Comparison of ENCODE assay signal across 8 mouse cellular contexts in genomic region chr10:5194081-5194670, GRCm38 (mm10).
DNase-seq lines count a peak whose midpoint lies in the region; ATAC-seq and TF ChIP-seq lines count a peak whose summit lies in the region.

No protein-coding gene starts in this region.

- H3K36me3 ChIP-seq in heart, embryonic 13.5 days = peaks cover 27% of the 10 kb centered on the region
- H3K36me3 ChIP-seq in hindbrain, embryonic 10.5 days = no peaks in the 10 kb centered on the region
- H3K36me3 ChIP-seq in liver, embryonic 13.5 days = 0 out of 2 replicates have a peak, but pooled peaks cover 4% of the 10 kb centered on the region
- no peaks in the 10 kb centered on the region; the same call in 1 of the 2 replicates for H3K36me3 ChIP-seq in stomach, postnatal 0 days (ENCODE audit: control insufficient read depth, insufficient read depth, low read length)

- intact Hi-C loops in heart, postnatal 14 days (cut with DNase I) = no loop called here

- H3K9ac ChIP-seq in heart, embryonic 13.5 days = peak overlapping the region; percentile 79
- H3K9ac ChIP-seq in liver, embryonic 13.5 days = peak overlapping the region; percentile 67
- peak overlapping the region; percentile 49 for H3K9ac ChIP-seq in stomach, postnatal 0 days (ENCODE audit: low read length)

- H3K9me3 ChIP-seq in heart, embryonic 13.5 days = peaks cover 3% of the 10 kb centered on the region; the same call in 1 of the 2 replicates
- H3K9me3 ChIP-seq in hindbrain, embryonic 10.5 days = no peaks in the 10 kb centered on the region
- H3K9me3 ChIP-seq in liver, embryonic 13.5 days (replicated peaks) = no peaks in the 10 kb centered on the region
- no peaks in the 10 kb centered on the region for H3K9me3 ChIP-seq in stomach, postnatal 0 days (ENCODE audit: control insufficient read depth, low read length)

- H3K27ac ChIP-seq in heart, embryonic 13.5 days (replicated peaks) = peak overlapping the region; percentile 88
- H3K27ac ChIP-seq in hindbrain, embryonic 10.5 days = peak overlapping the region; percentile 83
- peak overlapping the region; percentile 84 for H3K27ac ChIP-seq in liver, embryonic 13.5 days
- peak overlapping the region; percentile 75 for H3K27ac ChIP-seq in stomach, postnatal 0 days (replicated peaks)

- DNase-seq in heart, postnatal 14 days = no peak
- peak; percentile 78 for DNase-seq in MN1 (ENCODE audit: low spot score)
- DNase-seq in hindbrain, embryonic 10.5 days (ENCODE audit: low spot score) = no peak
- DNase-seq in liver, embryonic 13.5 days = no peak
- DNase-seq in stomach, postnatal 0 days (ENCODE audit: low spot score) = no peak
- no peak for DNase-seq in thymus, postnatal 0 days (ENCODE audit: low spot score)
- no peak for DNase-seq in urinary bladder, adult 18-20 months (ENCODE audit: low spot score in 2 of 2)

- TF ChIP-seq EP300 in stomach, postnatal 0 days (optimal IDR thresholded peaks at IDR 0.05) = no peak

- H3K27me3 ChIP-seq in heart, embryonic 13.5 days (replicated peaks) = no peaks in the 10 kb centered on the region
- no peaks in the 10 kb centered on the region for H3K27me3 ChIP-seq in hindbrain, embryonic 10.5 days (ENCODE audit: insufficient read depth, poor library complexity, severe bottlenecking)
- no peaks in the 10 kb centered on the region for H3K27me3 ChIP-seq in liver, embryonic 13.5 days
- H3K27me3 ChIP-seq in stomach, postnatal 0 days (ENCODE audit: control insufficient read depth, insufficient read depth, low read length) = no peaks in the 10 kb centered on the region

- H3K4me2 ChIP-seq in heart, embryonic 13.5 days = peak overlapping the region; percentile 80
- H3K4me2 ChIP-seq in liver, embryonic 13.5 days = peak overlapping the region; percentile 68
- peak overlapping the region; percentile 60 for H3K4me2 ChIP-seq in stomach, postnatal 0 days (replicated peaks; ENCODE audit: low read depth)

- WGBS in heart, embryonic 13.5 days = 2% methylated on average over 13 of the region's 13 CpGs
- WGBS in hindbrain, embryonic 10.5 days = 3% methylated on average over 13 of the region's 13 CpGs
- WGBS in liver, embryonic 13.5 days (ENCODE audit: insufficient replicate concordance) = under 1% methylated on average over 13 of the region's 13 CpGs
- WGBS in stomach, postnatal 0 days = 5% methylated on average over 13 of the region's 13 CpGs

- peaks cover 11% of the 10 kb centered on the region for H3K4me1 ChIP-seq in heart, embryonic 13.5 days
- peaks cover 9% of the 10 kb centered on the region; the same call in 1 of the 2 replicates for H3K4me1 ChIP-seq in hindbrain, embryonic 10.5 days (replicated peaks)
- H3K4me1 ChIP-seq in liver, embryonic 13.5 days (replicated peaks) = peaks cover 24% of the 10 kb centered on the region
- H3K4me1 ChIP-seq in stomach, postnatal 0 days (replicated peaks; ENCODE audit: control insufficient read depth, insufficient read depth) = no peaks in the 10 kb centered on the region; the same call in 1 of the 2 replicates

- ATAC-seq in heart, embryonic 13.5 days (ENCODE audit: extremely low read depth, insufficient number of reproducible peaks, low FRiP score, low TSS enrichment) = peak; percentile 35; the same call in 1 of the 2 replicates
- ATAC-seq in liver, embryonic 13.5 days (ENCODE audit: low read depth) = peak; percentile 87
- ATAC-seq in stomach, postnatal 0 days (ENCODE audit: low FRiP score, low TSS enrichment) = peak; percentile 68

- TF ChIP-seq CTCF in stomach, postnatal 0 days (IDR thresholded peaks at IDR 0.05; ENCODE audit: low read depth) = no peak

- H3K4me3 ChIP-seq in heart, embryonic 13.5 days = peak overlapping the region; percentile 60
- H3K4me3 ChIP-seq in hindbrain, embryonic 10.5 days = peak overlapping the region; percentile 57
- peak overlapping the region; percentile 66 for H3K4me3 ChIP-seq in liver, embryonic 13.5 days (replicated peaks)
- H3K4me3 ChIP-seq in stomach, postnatal 0 days (ENCODE audit: low read depth, low read length) = peak overlapping the region; percentile 31; the same call in 1 of the 2 replicates

Comparison
In these comparisons a context has a peak if more than half of its experiments do, and no peak if none do; other contexts are left out.
1. ATAC-seq: peak in every context shown above with its lines; median percentile 87 in liver, embryonic 13.5 days; 68 in stomach, postnatal 0 days; 35 in heart, embryonic 13.5 days.